Mouse (Mus musculus) mesoderm, embryonic 11.5 days (tissue): ENCODE measurements at regions not wholly inside any gene's neighbourhood (a gene's known extent, or its start where the extent isn't known, plus 50 kb on each side); places are given as distances from the start of the nearest gene placed in this dataset.
A peak's percentile ranks its signal among the peaks of the same experiment; 100 is the strongest.

Experiments
- DNase-seq: peaks from one replicate; pipeline ENCODE4 v3.0.0-alpha.2; 2012; ENCODE audit warnings: low read depth, low spot score

- no peak for DNase-seq
Observed at GRCm38 (mm10) chr6:117237096-117237495, 68.8 kb downstream of the Cxcl12 start.

GRCm38 (mm10) chr6:117241206-117241605, 72.9 kb downstream of the Cxcl12 start:
- no peak for DNase-seq

GRCm38 (mm10) chr6:117245398-117245797, 77.1 kb downstream of the Cxcl12 start:
- no peak for DNase-seq

- no peak for DNase-seq
Observed at GRCm38 (mm10) chr6:117245849-117246248, 77.5 kb downstream of the Cxcl12 start.

GRCm38 (mm10) chr6:117249230-117249921, 81.0 kb downstream of the Cxcl12 start:
- peak; percentile 44 for DNase-seq

GRCm38 (mm10) chr6:117250051-117250450, 81.7 kb downstream of the Cxcl12 start:
- peak; percentile 56 for DNase-seq

- DNase-seq, result no peak
Observed at GRCm38 (mm10) chr6:117251383-117251925, 83.1 kb downstream of the Cxcl12 start.

- DNase-seq, result no peak
Observed at GRCm38 (mm10) chr6:117252361-117252760, 84.0 kb downstream of the Cxcl12 start.

- no peak for DNase-seq
Observed at GRCm38 (mm10) chr6:117253036-117253435, 84.7 kb downstream of the Cxcl12 start.

- no peak for DNase-seq
Observed at GRCm38 (mm10) chr6:117253586-117254330, 85.4 kb downstream of the Cxcl12 start.

- DNase-seq, result no peak
Observed at GRCm38 (mm10) chr6:117254620-117255228, 86.4 kb downstream of the Cxcl12 start.

- no peak for DNase-seq
Observed at GRCm38 (mm10) chr6:117255399-117256098, 87.2 kb downstream of the Cxcl12 start.

GRCm38 (mm10) chr6:117256099-117256471, 87.8 kb downstream of the Cxcl12 start:
- DNase-seq, result no peak

- no peak for DNase-seq
Observed at GRCm38 (mm10) chr6:117257591-117257990, 89.3 kb downstream of the Cxcl12 start.

GRCm38 (mm10) chr6:117267906-117268305, 99.6 kb downstream of the Cxcl12 start:
- no peak for DNase-seq

GRCm38 (mm10) chr6:117268376-117268775, 100.0 kb downstream of the Cxcl12 start:
- no peak for DNase-seq

GRCm38 (mm10) chr6:117270261-117270660, 101.9 kb downstream of the Cxcl12 start:
- no peak for DNase-seq

- DNase-seq, result no peak
Observed at GRCm38 (mm10) chr6:117271562-117272226, 103.4 kb downstream of the Cxcl12 start.

GRCm38 (mm10) chr6:117272227-117272955, 104.1 kb downstream of the Cxcl12 start:
- no peak for DNase-seq

- DNase-seq, result no peak
Observed at GRCm38 (mm10) chr6:117275915-117276314, 107.6 kb downstream of the Cxcl12 start.

GRCm38 (mm10) chr6:117276850-117277249, 108.5 kb downstream of the Cxcl12 start:
- no peak for DNase-seq
